Mouse (Mus musculus) ovary, postnatal 10 days (tissue): Measurements from ENCODE around the gene Cfap299.

ENCODE experiments used
- DNase-seq: peaks from one replicate; pipeline ENCODE4 v3.0.0; 2022; ENCODE audit warnings: low spot score

Gene Cfap299

GRCm38 (mm10) chr5:98376799-98377090 is 47.6 kb downstream of the Cfap299 start:
- DNase-seq, result no peak

- no peak for DNase-seq
These were observed 51.3 kb downstream of the Cfap299 start for GRCm38 (mm10) chr5:98380360-98380759.

DNA sequence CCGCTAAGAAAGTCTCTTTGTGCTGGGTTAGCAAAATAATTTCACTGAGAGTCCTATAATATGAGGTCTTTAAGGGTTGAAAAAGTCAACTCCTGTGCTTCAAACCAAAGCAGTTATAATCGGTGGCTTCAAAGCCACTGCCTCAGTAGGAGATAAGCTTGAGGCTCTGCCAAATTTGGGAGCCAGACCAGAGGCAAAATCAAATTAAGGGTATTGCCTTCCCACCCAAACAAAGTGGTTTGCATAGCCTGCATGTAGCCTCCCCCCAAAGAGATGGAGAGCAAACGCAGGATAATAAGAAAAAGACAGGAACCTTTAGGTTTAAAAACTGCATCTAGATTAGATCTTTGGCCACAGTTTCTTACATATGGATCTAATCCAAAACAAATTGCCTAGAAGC is 58.0 kb downstream of the Cfap299 start:
- DNase-seq, result no peak

DNA sequence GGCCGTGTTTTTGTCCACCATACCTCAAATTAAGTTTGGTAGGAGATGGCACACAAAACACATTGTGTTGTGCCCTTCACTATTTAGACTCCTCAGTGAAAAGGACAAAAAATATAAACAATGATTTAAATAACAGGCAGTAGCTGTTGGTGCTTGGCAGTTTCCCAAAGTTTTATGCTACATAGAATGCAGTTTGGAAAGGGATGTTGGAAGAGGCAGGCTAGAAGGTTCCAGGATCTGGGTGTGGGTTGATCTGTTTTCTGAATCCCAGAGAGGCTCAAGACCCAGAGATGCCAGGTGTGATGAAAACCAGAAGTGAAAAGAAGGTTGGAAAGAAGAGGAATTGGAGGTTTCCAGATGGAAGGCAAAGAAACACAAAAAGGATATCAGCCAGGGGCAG is 73.1 kb downstream of the Cfap299 start:
- DNase-seq, result no peak

GRCm38 (mm10) chr5:98410060-98410459 is 81.0 kb downstream of the Cfap299 start:
- no peak for DNase-seq

DNA sequence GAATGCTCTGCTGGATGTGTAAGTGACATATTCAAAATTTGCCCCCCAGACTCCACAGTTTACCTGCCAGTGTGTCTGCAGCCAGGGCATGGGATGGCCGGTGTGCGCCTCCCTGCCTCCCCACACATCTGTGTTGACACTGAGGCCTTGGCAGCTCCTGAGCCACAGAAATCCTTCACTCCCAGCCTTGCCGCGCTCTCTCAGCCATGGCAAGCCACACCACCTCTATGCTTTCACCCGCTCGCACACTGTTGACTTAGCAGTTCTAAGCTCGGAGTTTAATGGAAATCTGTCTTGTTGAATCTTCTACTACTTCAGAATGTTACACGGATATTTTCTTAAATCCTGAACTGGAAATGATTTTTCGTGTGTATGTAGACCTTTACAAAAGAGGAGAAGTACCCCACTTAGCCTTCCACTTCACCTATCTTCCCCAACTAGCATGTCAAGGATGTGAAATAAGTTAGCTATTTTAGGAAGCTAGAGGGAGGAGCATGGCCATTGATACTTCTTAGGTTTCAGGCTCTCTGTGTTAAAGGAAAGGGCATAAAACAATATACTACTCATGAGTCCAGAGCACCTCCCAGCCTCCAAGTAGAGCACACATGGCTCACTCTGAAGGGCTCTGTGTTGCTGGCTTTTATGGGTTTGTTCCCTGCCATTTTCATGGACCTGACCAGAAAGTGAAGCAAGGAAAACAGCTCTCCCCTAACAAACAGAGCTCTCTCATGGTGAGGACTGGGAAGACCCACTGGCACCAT is 87.5 kb downstream of the Cfap299 start:
- DNase-seq, result no peak

DNA sequence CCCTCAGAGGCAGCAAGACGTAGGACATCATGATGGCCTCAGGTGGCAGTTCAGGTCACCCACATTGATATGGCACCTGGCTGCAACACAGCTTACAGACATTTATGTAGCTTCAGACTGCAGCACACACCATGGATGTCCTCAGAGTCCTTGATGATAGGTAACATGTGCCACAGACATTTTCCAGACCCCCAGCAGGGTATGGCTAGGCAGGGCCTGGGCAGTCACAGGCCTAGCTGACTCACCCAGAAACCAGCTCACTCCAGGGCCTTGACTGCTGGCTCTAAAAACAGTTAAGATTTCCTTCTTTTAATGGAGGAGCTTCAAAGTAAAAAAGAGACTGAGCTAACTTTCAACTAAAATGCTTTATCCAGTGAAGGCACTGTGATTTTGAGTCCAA is 95.9 kb downstream of the Cfap299 start:
- no peak for DNase-seq

DNA sequence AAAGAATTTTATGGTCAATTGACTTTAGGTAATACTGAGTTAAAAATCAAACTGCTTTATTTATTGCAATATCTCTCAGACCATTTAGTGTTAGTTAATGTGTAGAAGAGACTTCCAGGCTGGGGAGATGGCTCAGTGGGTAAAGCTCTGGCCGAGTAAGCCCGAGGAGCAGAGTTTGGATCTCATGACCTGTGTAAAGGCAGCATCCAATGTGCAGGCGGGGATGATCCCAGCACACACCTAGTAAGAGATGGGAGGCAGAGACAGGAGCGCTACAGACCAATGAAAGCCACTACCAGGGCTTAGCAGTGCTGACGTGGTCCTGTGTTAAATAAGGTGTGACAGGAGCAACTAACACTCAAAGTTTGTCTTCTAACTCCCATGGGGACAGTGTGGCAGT is 97.0 kb downstream of the Cfap299 start:
- DNase-seq, result no peak

DNA sequence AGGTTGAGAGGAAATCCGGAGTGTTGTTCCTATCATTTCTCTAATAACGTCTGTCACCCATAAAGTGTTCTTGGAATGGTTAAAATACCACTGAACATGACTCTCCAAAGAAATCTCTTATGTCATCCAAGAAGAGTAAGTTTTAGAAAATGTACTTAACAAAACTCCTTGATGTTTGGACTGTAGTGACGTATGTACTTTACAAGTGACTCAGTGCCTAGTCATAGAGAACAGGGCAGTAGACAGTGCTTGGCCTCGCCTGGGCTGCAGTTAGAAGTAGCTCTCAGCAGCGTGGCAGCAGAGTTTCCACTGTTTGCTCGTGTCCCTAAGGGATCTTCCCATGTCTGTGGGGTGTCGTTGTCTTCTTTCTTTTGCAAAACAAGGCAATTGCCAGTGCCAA is 101.0 kb downstream of the Cfap299 start:
- no peak for DNase-seq

- DNase-seq, result no peak
These were observed 109.6 kb downstream of the Cfap299 start for GRCm38 (mm10) chr5:98438686-98439085.

DNA sequence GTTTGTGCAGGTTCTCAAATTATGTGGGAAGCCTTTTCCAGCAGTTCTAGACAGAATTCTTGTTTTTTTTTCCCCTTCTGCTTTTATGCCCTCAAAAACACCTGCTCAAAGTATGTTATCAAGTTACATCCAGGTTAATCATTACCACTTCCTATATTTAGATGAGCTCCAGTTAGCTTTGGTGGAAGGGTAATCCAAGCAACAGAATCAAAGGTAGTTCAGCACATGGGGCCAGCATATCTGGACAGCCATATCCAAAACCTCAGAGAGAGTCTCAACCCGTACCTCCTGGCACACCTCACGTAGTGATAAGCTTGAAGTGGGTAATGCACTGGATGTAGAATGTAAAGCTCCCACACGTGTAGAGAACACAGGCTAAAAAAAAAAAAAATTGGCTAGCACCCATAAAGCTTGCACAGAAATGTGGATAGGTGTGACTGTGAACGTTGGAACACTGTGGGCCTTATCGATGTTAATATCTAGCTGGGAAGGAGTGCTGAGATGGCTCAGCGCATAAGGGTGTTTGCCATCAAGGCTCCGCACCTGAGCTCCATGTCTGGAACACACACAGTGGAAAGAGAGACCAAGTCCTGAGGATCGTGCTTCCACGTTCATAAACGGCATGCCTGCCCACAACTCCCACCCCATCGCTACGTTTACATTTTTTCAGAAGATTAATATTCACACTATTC is 117.8 kb downstream of the Cfap299 start:
- no peak for DNase-seq

DNA sequence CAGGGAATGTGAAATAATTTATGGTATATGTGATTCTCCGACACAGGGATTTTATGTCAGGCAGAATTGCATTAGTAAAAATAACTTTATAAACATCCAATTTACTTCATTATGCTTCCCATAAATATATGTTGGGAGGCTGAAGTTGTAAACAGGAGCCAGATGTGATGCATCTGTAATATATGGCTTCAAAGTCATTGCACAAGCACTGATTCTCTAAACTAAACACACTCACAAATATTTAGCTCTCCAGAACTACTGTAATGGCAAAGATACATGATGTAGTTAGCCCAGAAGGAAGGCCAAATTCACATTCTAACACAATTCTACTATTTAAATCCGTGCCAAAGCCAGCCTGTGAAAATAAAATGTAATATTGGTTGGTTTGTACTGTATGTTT is 120.8 kb downstream of the Cfap299 start:
- DNase-seq, result no peak

- DNase-seq, result no peak
These were observed 137.9 kb downstream of the Cfap299 start for GRCm38 (mm10) chr5:98466882-98467535.

DNA sequence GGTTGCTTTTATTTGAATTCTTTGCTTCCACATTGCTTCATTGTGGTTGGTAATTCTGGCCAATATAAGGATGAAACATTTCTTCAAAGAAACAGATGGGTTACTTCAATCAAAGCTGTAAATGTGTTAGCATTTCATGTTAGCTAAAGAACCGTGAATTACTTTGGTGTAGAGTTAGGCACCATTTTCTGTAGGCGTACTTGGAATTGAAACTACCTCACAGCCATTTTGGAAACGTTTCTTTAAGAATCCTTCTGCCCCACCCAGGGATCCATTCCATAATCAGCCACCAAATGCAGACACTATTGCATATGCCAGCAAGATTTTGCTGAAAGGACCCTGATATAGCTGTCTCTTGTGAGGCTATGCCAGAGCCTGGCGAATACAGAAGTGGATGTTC is 140.9 kb downstream of the Cfap299 start:
- no peak for DNase-seq

GRCm38 (mm10) chr5:98476539-98476938 is 147.4 kb downstream of the Cfap299 start:
- DNase-seq, result no peak

- DNase-seq, result no peak
These were observed 148.2 kb downstream of the Cfap299 start for GRCm38 (mm10) chr5:98477261-98477660.

GRCm38 (mm10) chr5:98483507-98483906 is 154.4 kb downstream of the Cfap299 start:
- DNase-seq, result no peak

DNA sequence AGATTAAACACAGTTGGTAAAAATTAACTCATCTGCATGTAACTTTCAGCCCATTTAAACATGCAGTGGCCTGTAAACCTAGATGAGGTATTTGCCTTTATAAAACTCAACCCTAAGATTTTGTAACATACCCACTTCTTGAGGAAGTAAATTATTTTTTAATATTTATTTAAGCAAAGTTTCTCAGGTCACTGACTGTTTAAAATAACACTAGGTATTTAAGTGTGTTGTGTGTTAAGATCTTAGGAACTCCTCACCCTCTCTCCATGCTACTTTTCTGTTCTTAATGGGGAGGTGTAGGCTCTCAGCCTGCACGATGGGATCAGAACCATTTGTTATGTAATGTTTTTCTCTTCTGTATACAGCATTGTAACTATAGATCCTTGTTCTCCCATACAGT is 156.1 kb downstream of the Cfap299 start:
- DNase-seq, result no peak

- no peak for DNase-seq
These were observed 169.2 kb downstream of the Cfap299 start for GRCm38 (mm10) chr5:98498317-98498716.

DNA sequence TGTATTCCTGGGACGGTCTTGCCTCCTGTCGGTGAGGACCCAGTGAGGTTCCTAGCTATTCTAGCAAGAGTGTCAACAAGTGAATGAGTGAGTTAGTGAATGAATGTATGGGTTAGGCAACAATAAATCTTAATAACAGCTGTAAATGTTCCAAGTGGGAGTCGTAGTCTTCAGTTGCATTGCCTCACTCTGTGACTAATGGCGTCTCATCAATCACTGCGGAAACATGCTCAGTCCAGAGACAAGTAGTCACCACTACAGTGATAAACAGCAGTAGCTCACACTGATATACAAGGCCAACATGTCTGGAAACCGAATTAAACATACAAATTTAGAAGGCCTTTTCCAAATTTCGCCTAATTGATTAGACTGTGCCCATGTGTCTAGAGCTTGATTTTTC is 187.1 kb downstream of the Cfap299 start:
- no peak for DNase-seq

DNA sequence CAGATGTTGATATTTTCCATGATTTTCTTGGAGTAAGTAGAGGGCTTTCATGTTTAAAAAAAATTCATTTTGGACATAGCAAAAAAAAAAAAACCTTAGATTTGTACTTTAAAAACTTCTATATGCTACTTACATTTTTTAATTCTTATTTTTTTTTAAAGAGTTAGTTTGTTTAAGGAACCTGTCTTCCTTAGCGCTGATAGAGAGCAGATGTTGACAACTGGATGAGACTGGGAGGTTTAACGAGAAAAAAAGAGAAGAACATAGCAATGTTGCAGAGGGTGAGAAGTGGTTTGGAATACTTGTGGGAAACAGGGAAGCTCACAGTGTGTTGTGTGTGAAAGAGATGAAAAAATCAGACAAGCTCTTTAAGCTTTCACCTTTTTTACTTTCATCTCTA is 191.0 kb downstream of the Cfap299 start:
- DNase-seq, result no peak

DNA sequence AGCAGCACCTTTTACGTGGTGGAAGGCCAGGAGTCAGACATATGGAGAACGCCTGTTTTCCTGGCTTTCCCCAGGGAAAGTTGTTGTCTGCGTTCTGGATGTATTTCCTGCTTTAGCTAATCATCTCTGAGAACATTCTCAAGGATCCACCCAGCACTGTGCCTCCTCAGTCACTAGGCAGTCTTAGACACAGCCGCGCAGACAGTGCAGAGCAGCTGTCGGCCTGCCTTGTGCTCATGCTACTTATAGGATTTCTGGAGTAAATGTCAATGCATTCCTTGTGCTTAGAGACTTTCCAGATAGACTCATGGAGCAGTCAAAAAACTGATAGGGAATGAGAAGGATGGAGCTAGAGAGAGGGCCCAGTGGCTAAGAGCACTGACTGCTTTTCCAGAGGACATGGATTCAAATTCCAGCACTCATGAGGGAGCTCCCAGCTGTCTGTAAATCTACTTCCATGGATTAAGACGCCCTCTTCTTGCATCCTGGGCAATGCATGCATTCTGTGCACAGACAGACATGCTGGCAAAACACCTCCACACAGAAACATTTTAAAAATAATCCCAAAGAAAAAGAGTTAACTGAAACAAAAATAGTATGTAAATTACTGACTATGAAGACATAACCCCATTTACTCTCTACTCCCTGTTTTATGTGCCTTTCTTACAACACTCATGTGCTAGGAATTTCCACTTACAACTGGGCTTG is 193.3 kb downstream of the Cfap299 start:
- no peak for DNase-seq

DNA sequence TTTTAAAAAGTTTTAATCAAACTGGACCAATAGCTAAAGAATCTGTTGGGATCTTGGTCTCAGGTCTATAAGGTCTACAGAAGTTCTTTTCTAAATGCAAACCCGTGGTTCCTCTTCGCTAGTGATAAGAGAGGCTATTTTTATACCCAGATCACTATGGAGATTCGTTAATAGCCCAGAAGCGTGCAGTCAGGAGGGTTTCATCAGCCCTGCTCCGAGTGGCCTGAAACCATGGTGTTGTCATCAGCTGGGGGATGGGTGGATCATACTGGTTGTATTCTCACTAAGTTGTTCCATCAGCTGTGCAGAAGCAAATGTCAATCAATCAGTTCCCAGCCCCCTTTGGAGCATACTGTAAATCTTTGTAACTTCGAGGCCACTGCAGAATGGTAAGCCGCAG is 193.9 kb downstream of the Cfap299 start:
- DNase-seq, result no peak
